Mouse (Mus musculus): Measurements from ENCODE around the gene Gpd1. TPM values are rescaled to one million over a fixed set of nuclear protein-coding genes. Genes with fewer than 3 reads are reported as not detected.

Gpd1 gene
- total RNA-seq, 2 experiments from 2014 or later: 24.5 to 26.4 TPM

GRCm38 (mm10) chr15:99772925-99773324 lies 55.6 kb downstream of the Gpd1 start:
- no peak for DNase-seq

Other genes starting within 250 kb of the Gpd1 start
- gene Bcdin3d, start 242.8 kb upstream of the Gpd1 start, total RNA-seq (2021): 1 to 10 TPM; 4.9 to 5.0 TPM
- not detected for gene Faim2, start 189.3 kb upstream of the Gpd1 start, total RNA-seq (2021)
- gene Aqp2, start 138.5 kb upstream of the Gpd1 start, total RNA-seq (2021): not detected
- under 1 TPM in 1 of 2 experiments, not detected in 1; 0.57 TPM for gene Aqp5, start 126.7 kb upstream of the Gpd1 start, total RNA-seq (2021)
- not detected for gene Aqp6, start 116.1 kb upstream of the Gpd1 start, total RNA-seq (2021)
- gene Racgap1, start 65.9 kb upstream of the Gpd1 start, total RNA-seq (2021): 10 to 100 TPM; 88.5 to 98.7 TPM
- gene Asic1, start 47.1 kb upstream of the Gpd1 start, total RNA-seq (2021): 1 to 10 TPM in 1 of 2 experiments, under 1 TPM in 1; 0.77 to 1.0 TPM
- gene Smarcd1, start 15.4 kb upstream of the Gpd1 start, total RNA-seq (2021): 10 to 100 TPM; 46.5 to 47.7 TPM
- 1 to 10 TPM; 3.7 to 4.8 TPM for gene Gm17349, start 12.0 kb upstream of the Gpd1 start, total RNA-seq (2021)
- 100 to 1,000 TPM; 150 to 159 TPM for gene Cox14, start 8.1 kb downstream of the Gpd1 start, total RNA-seq (2021)
- 10 to 100 TPM; 29.3 to 31.3 TPM for gene Cers5, start 55.4 kb downstream of the Gpd1 start, total RNA-seq (2021)
- 10 to 100 TPM; 26.9 to 32.3 TPM for gene Lima1, start 157.9 kb downstream of the Gpd1 start, total RNA-seq (2021)
- under 1 TPM; 0.14 to 0.16 TPM for gene Fam186a, start 249.5 kb downstream of the Gpd1 start, total RNA-seq (2021)